Mouse (Mus musculus) kidney, adult 11 months (tissue): ENCODE data around the gene Fam216a.
"Not testable (repeated sequence)": the region's sequence is repeated elsewhere in the genome, so short reads cannot be mapped to it uniquely, and the experiment has no call there.

Experiments
- DNase-seq: peaks from one replicate; pipeline ENCODE4 v3.0.0; 2022

Fam216a gene

DNA sequence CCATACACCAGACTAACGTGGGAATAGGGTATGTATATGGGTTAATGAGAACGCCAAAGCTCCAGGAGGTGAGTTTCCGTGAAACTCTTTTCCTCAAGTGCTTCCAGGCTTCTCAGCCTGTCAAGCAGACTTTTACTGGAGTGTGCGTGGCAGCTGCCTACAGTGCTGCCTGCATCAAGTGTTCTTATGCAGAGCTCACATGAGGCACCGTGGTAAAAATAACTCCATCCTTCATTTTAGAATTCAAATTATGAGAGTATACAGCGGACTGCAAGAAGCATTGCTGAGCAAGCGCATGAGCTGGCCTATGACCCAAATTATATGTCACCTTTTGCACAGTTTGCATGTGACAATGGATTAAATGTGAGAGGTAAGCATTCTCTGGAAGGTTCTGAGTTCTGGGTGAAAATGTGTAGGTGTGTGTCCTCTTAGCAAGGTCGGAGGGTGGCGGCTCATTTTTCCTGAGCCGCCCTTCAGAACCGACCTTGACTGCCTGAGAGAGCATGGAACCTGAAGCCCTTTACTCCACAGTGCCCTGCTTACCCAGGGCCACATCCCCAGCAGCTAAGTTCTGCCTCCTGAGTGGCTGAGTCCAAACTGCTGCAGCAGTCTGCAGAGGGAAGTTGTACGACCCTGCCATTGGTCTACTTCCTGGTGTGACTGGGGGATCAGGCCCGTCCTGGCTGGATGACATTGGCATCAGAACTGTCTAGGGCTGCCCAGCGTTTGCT, 52.5 kb downstream of the Fam216a start:
- peak; percentile 61 for DNase-seq

DNA sequence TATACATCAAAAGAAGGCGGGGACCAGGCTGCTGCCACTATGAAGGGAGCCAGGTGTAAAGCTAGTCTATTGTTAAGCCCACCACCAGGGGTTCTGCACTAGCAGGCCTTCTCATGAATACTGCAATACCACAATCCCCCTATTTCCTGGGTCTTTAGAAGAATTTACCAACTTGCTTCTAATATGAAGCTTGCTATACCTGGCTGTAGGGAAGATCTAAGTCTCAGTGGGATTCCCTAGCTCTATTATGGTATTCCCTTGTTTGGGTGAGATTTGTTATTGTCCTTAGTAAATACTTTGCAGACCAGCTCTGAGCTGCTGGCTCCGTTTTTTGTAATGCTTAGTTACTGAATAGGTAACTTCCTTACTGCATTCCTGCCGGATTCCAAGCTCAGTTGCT, 53.2 kb downstream of the Fam216a start:
- DNase-seq = not testable (repeated sequence)

DNA sequence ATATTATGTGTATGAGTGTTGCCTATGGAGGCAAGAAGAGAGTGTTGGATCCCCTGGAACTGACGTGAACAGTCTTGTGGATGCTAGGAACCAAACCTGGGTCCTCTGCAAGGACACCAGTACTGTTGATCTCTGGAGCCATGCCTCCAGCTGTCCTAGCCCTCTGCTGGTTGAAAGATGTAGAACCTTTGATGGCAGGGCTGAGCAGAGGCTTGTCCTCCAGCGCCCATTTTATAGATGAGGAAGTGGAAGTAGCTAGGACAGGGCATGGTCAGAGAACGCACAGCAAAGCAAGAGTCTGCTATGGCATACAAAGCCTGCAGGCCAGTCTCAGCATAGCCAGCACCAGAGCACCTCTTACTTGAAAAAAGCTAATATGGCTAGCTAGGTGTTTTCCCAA, 54.1 kb downstream of the Fam216a start:
- DNase-seq = no peak

DNA sequence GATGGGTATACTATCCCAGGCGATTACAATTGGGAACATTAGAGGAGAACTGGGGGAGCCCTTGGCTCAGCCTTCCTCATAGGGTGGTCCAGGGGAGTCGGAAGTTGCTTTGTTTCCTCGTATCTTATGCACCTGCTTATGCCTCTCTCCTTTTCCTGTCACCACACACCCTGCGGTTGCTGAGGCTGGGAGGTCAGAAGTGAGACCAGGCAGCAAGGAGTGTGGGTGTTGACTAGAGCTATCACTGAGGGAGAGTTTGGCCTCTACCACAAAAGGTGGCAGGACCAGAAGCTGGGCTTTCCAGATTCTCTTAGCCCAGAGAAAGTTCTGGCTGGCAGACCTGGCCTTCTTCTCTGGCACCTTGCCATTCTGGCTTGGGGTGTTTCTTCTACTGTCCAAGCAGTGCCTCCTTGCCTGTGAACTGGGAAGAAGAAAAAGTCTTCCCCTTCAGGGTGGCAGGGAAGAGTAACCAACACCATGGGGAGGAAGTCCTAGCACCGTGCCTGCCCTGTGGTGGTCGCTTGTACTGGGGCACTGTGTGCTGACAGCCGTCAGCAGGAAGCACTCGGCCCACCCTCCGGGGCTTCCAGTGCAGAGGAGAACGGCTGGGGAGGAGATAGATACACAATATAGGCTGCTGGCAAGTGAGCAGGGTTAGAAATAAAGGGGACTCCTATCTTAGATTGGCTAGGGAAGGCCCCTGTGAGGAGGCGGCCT, 54.7 kb downstream of the Fam216a start:
- DNase-seq = no peak

DNA sequence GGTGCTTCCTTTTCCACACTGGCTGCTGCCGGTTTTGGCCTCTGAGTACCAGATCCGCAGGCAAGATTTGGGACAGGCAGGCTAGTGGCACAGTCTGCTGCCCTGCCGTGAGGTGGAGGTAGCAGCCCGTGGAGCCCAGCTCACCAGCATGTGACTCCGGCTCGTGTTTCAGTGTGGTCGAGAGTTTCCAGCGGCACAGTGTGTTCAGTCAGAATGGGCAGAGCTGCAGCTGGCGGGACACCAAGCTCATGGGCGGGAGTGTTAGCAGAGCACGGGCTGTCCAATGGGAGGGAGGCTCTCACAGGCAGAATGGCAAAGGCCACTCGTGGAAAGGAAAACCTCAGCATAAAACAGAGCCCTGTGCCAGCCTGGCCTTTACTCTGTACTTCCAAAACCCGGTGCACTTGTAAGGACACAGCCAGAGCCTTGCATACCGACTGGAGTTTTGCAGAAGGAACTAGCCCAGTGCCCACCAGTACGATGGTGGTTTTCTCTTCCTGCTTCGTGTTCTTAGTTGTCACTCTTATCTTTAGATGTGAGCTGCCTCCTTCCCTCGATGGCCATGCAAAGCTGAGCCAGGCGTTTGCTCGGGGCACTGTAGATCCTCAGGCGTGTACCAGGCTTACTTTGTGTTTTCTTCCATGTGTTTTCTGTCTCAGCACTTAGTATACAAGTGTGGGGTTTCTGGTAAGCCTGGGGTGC, 57.0 kb downstream of the Fam216a start:
- peak; percentile 99 for DNase-seq
